9 mouse cellular contexts compared by ENCODE assay signal in genomic region chr9:83686511-83687100, GRCm38 (mm10).
DNase-seq lines count a peak whose midpoint lies in the region; ATAC-seq and TF ChIP-seq lines count a peak whose summit lies in the region.
"Had no signal": no experiment of that assay in that cellular context is flagged by ENCODE, and none has a peak within 500 bp of the region (broad histone marks: within the 10 kb centered on the region; RNA-seq: fewer than 3 reads in every experiment).

No protein-coding gene starts in this region.

- no peaks in the 10 kb centered on the region for H3K27me3 ChIP-seq in forebrain, embryonic 16.5 days (replicated peaks; ENCODE audit: control insufficient read depth, insufficient read depth, low read length)
- H3K27me3 ChIP-seq in intestine, postnatal 0 days (replicated peaks; ENCODE audit: control insufficient read depth, insufficient read depth, low read length) = 0 out of 2 replicates have a peak, but pooled peaks cover 5% of the 10 kb centered on the region
- H3K27me3 ChIP-seq in midbrain, embryonic 10.5 days (ENCODE audit: low read depth, poor library complexity, severe bottlenecking) = no peaks in the 10 kb centered on the region

- ATAC-seq in forebrain, embryonic 16.5 days = peak; percentile 75
- ATAC-seq in intestine, postnatal 0 days = no peak

- peak overlapping the region; percentile 51 for H3K27ac ChIP-seq in forebrain, embryonic 16.5 days (ENCODE audit: low read length)
- H3K27ac ChIP-seq in intestine, postnatal 0 days (ENCODE audit: low read depth, low read length) = no peak overlapping the region
- H3K27ac ChIP-seq in midbrain, embryonic 10.5 days (replicated peaks) = peak overlapping the region; percentile 55; the same call in 1 of the 2 replicates

- no peak for TF ChIP-seq CTCF in intestine, postnatal 0 days (IDR thresholded peaks at IDR 0.05; ENCODE audit: low read depth)

- H3K4me3 ChIP-seq in forebrain, embryonic 16.5 days (replicated peaks; ENCODE audit: low read length) = peak overlapping the region; percentile 45
- no peak overlapping the region for H3K4me3 ChIP-seq in intestine, postnatal 0 days (ENCODE audit: low read depth, low read length)
- peak overlapping the region; percentile 24; the same call in 1 of the 2 replicates for H3K4me3 ChIP-seq in midbrain, embryonic 10.5 days
- H3K4me3 ChIP-seq: erythroblast, embryonic 14.5 days had no signal

- H3K4me1 ChIP-seq in forebrain, embryonic 16.5 days (replicated peaks; ENCODE audit: control insufficient read depth, insufficient read depth, low read length) = peaks cover 20% of the 10 kb centered on the region
- H3K4me1 ChIP-seq in intestine, postnatal 0 days (replicated peaks; ENCODE audit: control insufficient read depth, insufficient read depth, low read length) = no peaks in the 10 kb centered on the region
- peaks cover 20% of the 10 kb centered on the region for H3K4me1 ChIP-seq in midbrain, embryonic 10.5 days

- H3K9me3 ChIP-seq in forebrain, embryonic 16.5 days (ENCODE audit: control insufficient read depth, low read length) = no peaks in the 10 kb centered on the region
- no peaks in the 10 kb centered on the region for H3K9me3 ChIP-seq in intestine, postnatal 0 days (ENCODE audit: control insufficient read depth)
- H3K9me3 ChIP-seq in midbrain, embryonic 10.5 days (replicated peaks) = no peaks in the 10 kb centered on the region

- intact Hi-C loops in heart, postnatal 25 days (cut with DNase I) = no loop called here

- no peaks in the 10 kb centered on the region for H3K36me3 ChIP-seq in forebrain, embryonic 16.5 days (ENCODE audit: control insufficient read depth, insufficient read depth)
- H3K36me3 ChIP-seq in intestine, postnatal 0 days (ENCODE audit: control insufficient read depth, insufficient read depth) = no peaks in the 10 kb centered on the region
- no peaks in the 10 kb centered on the region for H3K36me3 ChIP-seq in midbrain, embryonic 10.5 days

- under 1% methylated on average over 18 of the region's 18 CpGs for WGBS in forebrain, embryonic 16.5 days
- WGBS in intestine, postnatal 0 days = 31% methylated on average over 18 of the region's 18 CpGs
- 40% methylated on average over 18 of the region's 18 CpGs for WGBS in midbrain, embryonic 10.5 days

- DNase-seq in heart, adult 18-20 months = peak; percentile 7 to 20
- no peak for DNase-seq in heart, postnatal 25 days (ENCODE audit: low spot score)
- DNase-seq in cerebellum, adult 18-20 months = peak; percentile 22 to 45
- no peak for DNase-seq in midbrain, embryonic 10.5 days (ENCODE audit: low spot score)
- DNase-seq in spleen, postnatal 4 days (ENCODE audit: low spot score in 2 of 2) = no peak
- no peak for DNase-seq in thymus, postnatal 14 days

- H3K4me2 ChIP-seq in forebrain, embryonic 16.5 days (ENCODE audit: low read length) = peak overlapping the region; percentile 68
- peak overlapping the region; percentile 35 for H3K4me2 ChIP-seq in intestine, postnatal 0 days (replicated peaks; ENCODE audit: low read depth)

- H3K9ac ChIP-seq in forebrain, embryonic 16.5 days (replicated peaks; ENCODE audit: low read depth, low read length) = peak overlapping the region; percentile 51
- no peak overlapping the region for H3K9ac ChIP-seq in intestine, postnatal 0 days (ENCODE audit: low read depth, low read length)

Comparison
In these comparisons a context has a peak if more than half of its experiments do, and no peak if none do; other contexts are left out.
1. DNase-seq: peak in heart, adult 18-20 months (2 of 2) and cerebellum, adult 18-20 months (2 of 2); none in heart, postnatal 25 days (single experiment), midbrain, embryonic 10.5 days (single experiment), spleen, postnatal 4 days (0 of 2) and thymus, postnatal 14 days (single experiment).